Mouse (Mus musculus) embryonic fibroblast, embryonic 13.5 days (primary cell): ENCODE measurements around the gene Tmem184a.

ENCODE experiments used
- CTCF ChIP-seq: IDR thresholded peaks from 2 replicates; pipeline ENCODE4 v1.5.1; 2011; ENCODE audit warnings: mild to moderate bottlenecking, control low read depth, low read length, moderate library complexity, borderline replicate concordance; ENCODE audit not compliant: insufficient read depth
- POLR2A ChIP-seq: IDR thresholded peaks from 2 replicates; pipeline ENCODE4 v1.6.1; 2011; ENCODE audit warnings: low read depth, mild to moderate bottlenecking, control low read depth, low read length, moderate library complexity

GRCm38 (mm10) chr5:139839142-139839541 lies 19.4 kb upstream of the Tmem184a start:
- TF ChIP-seq POLR2A: no peak
- TF ChIP-seq CTCF: no peak
